Mouse (Mus musculus) thymus, adult 2 months (tissue): ENCODE results near the gene Alcam. TPM values are rescaled to one million over a fixed set of nuclear protein-coding genes. Genes with fewer than 3 reads are reported as not detected.

Experiments
- DNase-seq: peaks from one replicate; pipeline ENCODE4 v3.0.0; 2021
- H3K27ac ChIP-seq: fragments of 200-500 bp; 2 replicates; pipeline ENCODE4 v1.5.1; 2012; ENCODE audit warnings: low read length, control low read depth; ENCODE audit not compliant: control insufficient read depth, insufficient read depth
- H3K27me3 ChIP-seq: fragments of 200-500 bp; 2 replicates; pipeline ENCODE4 v1.6.1; 2012; ENCODE audit warnings: mild to moderate bottlenecking, low read length, moderate library complexity, mixed read lengths; ENCODE audit not compliant: control insufficient read depth, insufficient read depth
- H3K36me3 ChIP-seq: fragments of 200-500 bp; 2 replicates; pipeline ENCODE4 v1.6.1; 2012; ENCODE audit warnings: mild to moderate bottlenecking, low read length, moderate library complexity; ENCODE audit not compliant: control insufficient read depth, insufficient read depth
- H3K4me1 ChIP-seq: fragments of 200-500 bp; replicated peaks from 2 replicates; pipeline ENCODE4 v1.6.1; 2012; ENCODE audit warnings: low read length; ENCODE audit not compliant: control insufficient read depth, insufficient read depth
- H3K4me3 ChIP-seq: fragments of 200-500 bp; 2 replicates; pipeline ENCODE4 v1.5.1; 2012; ENCODE audit warnings: mild to moderate bottlenecking, low read length, control low read depth, moderate library complexity; ENCODE audit not compliant: control insufficient read depth, insufficient read depth
- CTCF ChIP-seq: fragments of 200-500 bp; IDR thresholded peaks from 2 replicates; pipeline ENCODE4 v1.5.1; 2012; ENCODE audit warnings: mild to moderate bottlenecking, control low read depth, low read length, moderate library complexity, borderline replicate concordance; ENCODE audit not compliant: control insufficient read depth, poor library complexity, insufficient read depth; ENCODE audit errors: extremely low read depth
- POLR2A ChIP-seq: fragments of 200-500 bp; IDR thresholded peaks from 2 replicates; pipeline ENCODE4 v1.6.1; 2012; ENCODE audit warnings: mild to moderate bottlenecking, low read length, control low read depth, moderate library complexity; ENCODE audit not compliant: control insufficient read depth, poor library complexity, insufficient read depth; ENCODE audit errors: extremely low read depth
- WGBS: fragments of 180-500 bp; shearing (Covaris S2); methylation state at CpG from one replicate; pipeline ENCODE4 v1.1.7; 2018; 5-methylcytosine and 5-hydroxymethylcytosine counted together
- polyA plus RNA-seq: library from polyadenylated mRNA; depleted of rRNA; stranded (reverse); fragments of >200 nt; gene quantifications from 2 replicates; pipeline ENCODE4 v1.2.3, GENCODE M21; 2012

Alcam gene
- polyA plus RNA-seq, 1 experiment: 7.7 TPM

DNA sequence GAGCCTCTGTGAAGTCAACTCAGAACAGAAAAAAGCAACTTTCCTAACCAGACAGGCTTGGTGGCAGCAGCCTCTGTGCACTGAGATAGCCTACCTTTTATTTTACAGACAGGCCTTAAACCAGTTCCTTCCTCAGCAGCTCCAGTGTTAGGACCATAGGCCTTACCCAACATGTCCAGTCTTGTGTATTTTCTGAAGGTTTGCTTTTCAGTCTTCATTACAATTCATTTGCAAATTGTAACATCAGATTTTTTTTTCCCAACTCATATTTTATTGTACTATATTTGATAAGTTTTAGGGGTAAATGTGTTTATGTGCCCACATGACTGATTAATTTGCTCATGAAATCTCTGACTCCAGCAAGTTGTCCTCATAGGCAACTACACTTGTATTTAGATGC, 14.3 kb downstream of the Alcam start:
- TF ChIP-seq POLR2A (no peak), CTCF (no peak)
- H3K4me3 ChIP-seq: no peak overlapping the region
- no peak overlapping the region for H3K27ac ChIP-seq
- no peaks in the 10 kb centered on the region for H3K27me3 ChIP-seq
- no peaks in the 10 kb centered on the region for H3K36me3 ChIP-seq
- no peaks in the 10 kb centered on the region for H3K4me1 ChIP-seq
- no peak for DNase-seq

DNA sequence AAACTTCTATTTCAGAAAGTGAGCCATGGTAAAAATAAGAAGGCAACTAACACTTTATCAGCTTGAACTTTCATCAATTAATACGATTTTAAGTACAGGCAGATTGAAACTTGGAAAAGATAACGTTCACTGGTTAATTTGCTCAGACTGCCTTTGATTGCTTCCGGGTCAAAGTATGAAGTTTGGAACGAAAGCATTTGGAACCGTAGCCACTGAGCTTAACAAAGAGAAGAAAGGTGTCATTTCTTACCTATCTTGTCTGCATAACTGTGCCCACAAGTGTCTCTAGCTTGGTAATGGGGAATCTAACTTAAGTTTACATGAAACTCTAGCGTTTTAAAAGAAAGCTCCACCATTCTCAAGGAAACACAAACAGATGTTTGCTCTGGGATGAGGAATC, 14.9 kb downstream of the Alcam start:
- no peak for DNase-seq
- Histone ChIP-seq H3K27ac (no peak overlapping the region), H3K4me3 (no peak overlapping the region), H3K4me1 (no peaks in the 10 kb centered on the region), H3K27me3 (no peaks in the 10 kb centered on the region), H3K36me3 (no peaks in the 10 kb centered on the region)
- WGBS: 95% methylated on average over 6 of the region's 6 CpGs
- TF ChIP-seq CTCF (no peak), POLR2A (no peak)

DNA sequence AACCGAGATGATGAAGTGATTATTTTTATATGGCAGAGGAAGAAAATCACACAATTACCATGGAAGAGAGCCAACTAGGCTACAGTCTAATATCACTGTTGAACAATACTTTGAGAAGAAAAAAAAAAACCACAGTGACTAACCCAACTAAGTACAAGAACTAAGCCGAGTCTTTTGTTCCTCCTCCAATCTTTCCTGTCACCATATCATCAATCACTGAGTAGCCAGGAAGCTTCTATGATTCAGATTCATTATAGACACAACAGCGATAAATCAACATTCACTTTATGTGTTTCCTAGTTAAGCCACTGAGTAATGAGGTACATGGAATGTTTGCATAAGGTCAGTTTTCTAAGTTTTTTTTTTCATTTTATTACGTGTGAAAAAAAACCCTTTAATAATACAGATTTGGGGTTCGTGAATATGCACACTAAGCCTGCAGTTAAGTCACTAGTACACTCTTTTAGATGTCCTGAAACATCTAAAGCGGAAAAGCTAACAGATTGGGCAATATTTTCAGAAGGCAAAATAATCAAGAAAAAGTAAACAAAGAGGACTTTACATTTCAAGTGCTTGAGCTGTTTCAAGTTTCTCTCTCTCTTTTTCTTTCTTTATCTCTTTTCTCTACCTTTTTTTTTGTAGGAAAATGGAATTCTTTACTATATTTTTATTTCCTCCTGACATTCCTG, 15.5 kb downstream of the Alcam start:
- Histone ChIP-seq H3K4me3 (no peak overlapping the region), H3K27me3 (no peaks in the 10 kb centered on the region), H3K27ac (no peak overlapping the region), H3K36me3 (no peaks in the 10 kb centered on the region), H3K4me1 (no peaks in the 10 kb centered on the region)
- TF ChIP-seq CTCF (no peak), POLR2A (no peak)
- 67% methylated on average over 6 of the region's 6 CpGs for WGBS
- DNase-seq: no peak

DNA sequence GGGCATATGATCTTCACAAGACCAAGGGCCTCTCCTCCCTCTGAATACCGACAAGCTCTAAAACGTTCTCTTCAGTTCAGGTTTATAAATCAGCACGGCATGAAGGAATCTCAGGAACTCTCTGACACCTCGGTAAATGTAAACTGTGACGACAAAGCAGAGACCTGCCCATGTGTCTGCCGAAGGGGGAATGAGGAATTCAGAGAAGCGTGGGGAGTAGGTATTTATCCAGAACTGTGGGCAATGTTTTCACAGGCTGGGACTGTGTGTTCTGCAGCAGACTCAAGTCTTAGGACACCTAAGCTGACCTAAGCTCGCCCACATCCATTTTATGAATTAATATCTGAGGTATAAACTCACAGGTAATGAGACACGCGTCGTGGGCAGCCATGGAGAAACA, 20.7 kb downstream of the Alcam start:
- DNase-seq: no peak
- Histone ChIP-seq H3K4me1 (no peaks in the 10 kb centered on the region), H3K4me3 (no peak overlapping the region), H3K36me3 (no peaks in the 10 kb centered on the region), H3K27me3 (no peaks in the 10 kb centered on the region), H3K27ac (no peak overlapping the region)
- WGBS: 90% methylated on average over 11 of the region's 11 CpGs
- TF ChIP-seq CTCF: no peak
- no peak for TF ChIP-seq POLR2A

DNA sequence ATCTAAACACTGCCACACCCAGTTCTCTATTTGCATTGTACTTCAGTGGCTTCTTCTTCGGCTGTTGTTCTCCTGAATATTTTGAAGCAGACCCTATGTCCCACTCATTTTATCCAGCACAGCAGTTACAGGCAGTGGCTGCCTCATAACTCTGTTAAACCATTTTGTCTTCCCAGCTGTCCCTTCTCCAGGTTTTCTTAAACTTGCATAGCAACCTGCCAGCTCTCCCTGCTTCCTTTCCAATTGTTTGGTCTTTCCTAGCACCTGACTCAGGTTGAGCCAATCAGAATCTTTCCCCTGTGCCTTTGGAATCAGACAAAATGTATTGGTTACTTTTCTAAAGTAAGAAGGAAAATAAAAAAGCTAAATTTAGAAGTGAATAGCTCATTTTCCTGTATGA, 21.8 kb downstream of the Alcam start:
- TF ChIP-seq CTCF: no peak
- no peak for TF ChIP-seq POLR2A
- Histone ChIP-seq H3K4me3 (no peak overlapping the region), H3K27ac (no peak overlapping the region), H3K36me3 (no peaks in the 10 kb centered on the region), H3K4me1 (no peaks in the 10 kb centered on the region), H3K27me3 (no peaks in the 10 kb centered on the region)
- 82% methylated on average over 1 of the region's 1 CpGs for WGBS
- no peak for DNase-seq

DNA sequence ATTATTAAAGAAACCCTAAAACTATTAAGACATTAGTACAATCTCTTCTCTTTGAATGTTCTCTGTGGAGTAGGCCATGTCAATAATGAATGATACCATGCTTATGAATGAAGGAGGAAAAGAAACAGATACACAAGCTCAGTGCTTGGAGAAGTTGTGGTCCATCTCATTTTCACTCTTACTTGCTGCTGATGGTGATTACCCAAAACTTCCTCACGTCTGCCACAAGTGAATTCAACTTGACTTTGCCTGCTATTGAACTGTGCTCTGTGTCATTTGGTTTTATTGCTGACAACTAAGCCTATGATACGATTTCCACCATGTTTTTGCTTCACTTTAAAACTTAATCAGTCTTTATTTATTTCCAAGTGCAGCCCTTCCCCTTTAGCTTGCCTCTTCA, 22.3 kb downstream of the Alcam start:
- WGBS: 86% methylated on average over 2 of the region's 2 CpGs
- Histone ChIP-seq H3K36me3 (no peaks in the 10 kb centered on the region), H3K4me3 (no peak overlapping the region), H3K27me3 (no peaks in the 10 kb centered on the region), H3K27ac (no peak overlapping the region), H3K4me1 (no peaks in the 10 kb centered on the region)
- TF ChIP-seq CTCF (no peak), POLR2A (no peak)
- DNase-seq: no peak

DNA sequence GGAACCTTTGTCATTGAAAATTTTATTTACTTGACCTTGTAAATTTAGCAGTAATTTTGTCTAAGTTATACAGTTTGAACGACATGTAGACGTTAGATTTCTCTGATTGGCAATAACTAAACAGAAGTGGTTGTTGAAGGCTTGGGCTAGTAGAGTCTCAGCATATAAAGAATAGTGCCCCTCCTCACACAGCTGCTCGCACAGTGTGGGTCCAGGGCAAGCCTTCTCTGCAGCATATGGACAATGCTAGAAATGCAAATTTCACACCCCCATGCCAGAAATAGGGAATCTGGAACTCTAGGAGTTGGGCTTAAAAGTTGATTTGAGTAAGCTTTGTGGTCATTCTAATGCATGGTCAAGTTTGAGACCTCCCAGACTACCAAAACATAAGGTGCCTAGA, 23.8 kb downstream of the Alcam start:
- 97% methylated on average over 3 of the region's 3 CpGs for WGBS
- Histone ChIP-seq H3K27me3 (no peaks in the 10 kb centered on the region), H3K4me3 (no peak overlapping the region), H3K36me3 (no peaks in the 10 kb centered on the region), H3K27ac (no peak overlapping the region), H3K4me1 (no peaks in the 10 kb centered on the region)
- DNase-seq: no peak
- no peak for TF ChIP-seq CTCF
- TF ChIP-seq POLR2A: no peak
